Mouse (Mus musculus) B cell, adult 2 months (primary cell): ENCODE data around the gene Selenov.

Source experiments
- DNase-seq, 2 experiments: peaks; one replicate each; pipeline ENCODE4 v3.0.0; 2022

Selenov gene

GRCm38 (mm10) chr7:28290638-28291590, at the start of gene Selenov:
Selenov (minus strand) TSS chr7:28291186.
- peak in 1 of 2 experiments; percentile 6 for DNase-seq

GRCm38 (mm10) chr7:28339213-28339917, 48.4 kb upstream of the Selenov start:
- peak; percentile 71 to 72 for DNase-seq

DNA sequence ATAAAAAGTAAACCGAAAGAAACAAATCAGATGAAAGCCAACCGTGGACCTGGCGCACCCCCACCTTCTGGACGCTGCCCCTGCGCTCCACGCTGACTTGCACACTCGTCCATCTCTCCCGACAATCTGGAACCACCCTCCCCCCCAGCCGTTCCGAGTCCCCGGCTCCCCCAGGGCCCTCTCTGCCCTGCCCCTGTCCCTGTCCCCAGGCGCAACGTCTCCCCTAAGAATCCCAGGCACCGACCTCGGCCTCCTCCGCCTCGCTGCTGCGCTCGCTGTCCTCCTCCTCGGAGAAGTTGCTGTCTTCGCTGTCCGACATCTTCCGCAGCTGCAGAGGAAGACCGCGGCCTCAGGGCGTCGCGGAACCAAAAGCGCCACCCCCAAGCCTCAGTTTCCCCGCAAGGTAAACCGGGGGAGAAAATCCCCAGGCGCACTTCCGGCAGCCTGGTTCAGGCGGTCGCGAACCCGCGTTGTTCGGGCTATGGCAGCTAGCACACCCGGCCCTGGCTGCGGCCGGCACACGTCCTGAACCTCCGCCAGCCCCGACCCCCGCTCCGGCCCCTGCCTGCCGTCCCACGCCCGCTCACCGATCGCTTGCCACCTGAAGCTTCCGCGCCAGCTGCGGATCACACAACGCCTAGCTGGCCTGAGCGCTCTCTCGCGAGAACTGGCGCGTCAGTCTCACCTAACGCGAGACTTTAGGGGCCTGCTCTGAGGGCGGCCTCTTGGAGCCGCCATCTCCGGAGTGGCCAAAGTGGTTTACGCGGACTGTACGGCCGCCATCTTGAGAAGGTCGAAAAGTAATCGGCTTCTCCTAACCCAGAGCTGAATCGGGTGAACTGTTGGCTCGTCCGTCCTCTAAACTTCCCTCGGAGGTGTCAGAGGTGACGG, 47.4 kb upstream of the Selenov start, which contains the start of gene Supt5:
TSS of gene Supt5 (minus strand) at position 639 of the 891 bp plus-strand sequence.
- DNase-seq, result peak; percentile 94

- DNase-seq, result no peak
These were observed 44.5 kb upstream of the Selenov start for GRCm38 (mm10) chr7:28335471-28335870.

DNA sequence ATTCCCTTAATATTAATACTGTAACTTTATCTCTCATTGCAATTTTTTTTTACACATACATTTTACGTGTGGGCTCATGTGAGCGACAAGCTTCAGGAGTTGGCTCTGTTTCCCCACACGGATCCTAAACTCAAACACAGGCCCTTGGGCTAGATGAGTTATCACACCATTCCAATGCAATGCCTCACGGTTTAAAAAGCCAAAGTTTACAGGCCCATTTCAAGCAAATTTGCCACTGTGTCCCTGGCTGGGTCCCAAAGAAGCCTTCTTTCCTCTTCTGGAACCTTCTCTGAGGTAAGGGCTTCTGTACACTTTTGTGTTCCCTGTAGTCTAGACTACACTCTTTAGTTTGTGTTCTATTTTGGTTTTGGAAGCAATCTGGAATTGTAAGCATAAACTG, 43.5 kb upstream of the Selenov start:
- DNase-seq, result no peak

DNA sequence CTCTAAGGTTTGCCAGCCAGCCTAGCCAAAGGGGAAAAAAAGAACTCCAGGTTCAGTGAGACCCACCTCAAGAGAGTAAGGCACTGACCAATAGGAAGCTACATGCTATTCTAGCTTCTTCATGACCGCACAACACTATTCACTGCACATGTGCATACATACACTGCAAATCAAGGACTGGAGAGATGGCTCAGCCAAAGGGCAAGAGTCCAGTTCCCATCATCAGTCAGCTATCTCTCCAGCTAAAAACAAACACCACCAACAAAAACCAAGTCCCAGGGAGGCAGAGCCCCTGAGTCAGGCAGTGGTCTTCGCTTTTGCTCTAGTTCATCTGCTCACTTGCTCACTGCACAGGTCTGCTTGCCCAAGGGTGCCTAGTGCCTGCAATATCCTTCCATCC, 37.3 kb upstream of the Selenov start:
- no peak for DNase-seq

- DNase-seq, result peak in 1 of 2 experiments; percentile 12
These were observed 35.5 kb upstream of the Selenov start for GRCm38 (mm10) chr7:28326457-28326856.

GRCm38 (mm10) chr7:28325293-28325692, 34.3 kb upstream of the Selenov start:
- no peak for DNase-seq

DNA sequence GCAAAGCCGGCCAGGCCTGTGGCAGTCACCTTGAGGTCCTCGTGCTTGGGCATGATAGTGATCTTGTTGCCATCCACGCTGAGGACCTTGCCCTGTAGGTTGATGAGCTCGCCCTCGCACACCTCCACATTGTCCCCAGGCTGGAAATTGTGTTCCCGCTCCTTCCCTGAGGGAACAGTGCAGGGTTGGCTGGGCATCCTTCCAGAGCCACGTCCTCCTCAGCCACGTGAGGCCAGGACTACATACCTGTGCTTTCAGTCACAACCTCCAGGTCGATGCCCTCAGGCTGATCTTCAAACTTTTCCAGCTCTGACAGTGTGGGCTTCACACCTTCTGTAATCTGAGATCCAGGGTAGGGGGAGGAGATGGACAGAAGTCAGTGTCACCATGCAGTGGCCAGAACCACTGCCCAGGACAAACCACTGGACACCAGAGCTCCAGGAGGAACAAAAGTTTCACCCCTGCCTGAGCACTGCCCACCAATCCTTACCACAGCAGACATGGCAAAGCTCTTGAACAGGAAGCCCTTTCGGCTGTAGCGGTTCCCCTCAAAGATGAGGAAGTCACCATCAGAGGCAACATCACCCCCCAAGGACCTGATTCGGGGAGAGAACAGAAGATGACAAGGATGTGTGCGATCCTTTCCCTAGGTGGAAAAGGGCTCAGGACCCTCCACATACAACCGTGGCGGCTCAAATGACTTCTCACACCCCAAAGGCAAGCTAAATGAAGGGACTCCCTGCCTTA, 31.2 kb upstream of the Selenov start:
- no peak for DNase-seq

DNA sequence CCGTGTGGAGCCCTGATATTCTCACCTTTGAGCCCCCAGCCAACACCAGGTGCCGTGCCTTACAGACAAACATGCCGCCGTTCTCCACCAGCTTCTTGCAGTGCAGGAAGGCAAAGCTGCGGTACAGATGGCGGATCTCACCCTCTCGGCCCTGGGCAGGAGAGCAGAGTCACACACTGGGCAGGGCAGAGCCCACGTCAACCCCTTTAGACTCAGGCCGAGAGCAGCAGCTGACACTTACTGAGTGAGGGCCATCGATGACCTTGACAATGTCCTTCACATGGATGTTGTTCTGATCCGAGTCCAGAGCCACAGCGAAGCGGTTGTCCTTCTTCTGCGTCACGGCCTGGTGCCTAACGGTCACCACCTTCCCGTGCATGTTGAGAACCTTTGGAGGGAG, 27.7 kb upstream of the Selenov start:
- no peak for DNase-seq

DNA sequence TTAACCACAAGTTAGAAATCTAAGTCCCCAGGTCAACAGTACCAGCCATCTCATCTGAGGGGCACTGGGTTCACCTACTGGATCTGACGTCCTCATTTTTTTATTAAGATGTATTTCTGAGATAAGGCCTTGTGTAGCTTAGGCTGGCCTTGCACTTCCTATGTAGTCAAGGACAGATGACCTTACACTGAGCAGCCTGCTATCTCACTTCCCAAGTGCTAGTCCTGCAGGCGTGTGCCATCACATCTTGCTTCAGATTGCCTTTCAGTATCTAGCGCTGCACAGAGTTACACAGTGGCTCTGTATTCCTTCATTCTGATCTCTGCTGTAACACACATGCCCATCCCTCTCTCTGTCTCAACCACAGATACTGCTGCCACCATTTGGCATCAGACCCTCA, 27.1 kb upstream of the Selenov start:
- DNase-seq, result no peak

DNA sequence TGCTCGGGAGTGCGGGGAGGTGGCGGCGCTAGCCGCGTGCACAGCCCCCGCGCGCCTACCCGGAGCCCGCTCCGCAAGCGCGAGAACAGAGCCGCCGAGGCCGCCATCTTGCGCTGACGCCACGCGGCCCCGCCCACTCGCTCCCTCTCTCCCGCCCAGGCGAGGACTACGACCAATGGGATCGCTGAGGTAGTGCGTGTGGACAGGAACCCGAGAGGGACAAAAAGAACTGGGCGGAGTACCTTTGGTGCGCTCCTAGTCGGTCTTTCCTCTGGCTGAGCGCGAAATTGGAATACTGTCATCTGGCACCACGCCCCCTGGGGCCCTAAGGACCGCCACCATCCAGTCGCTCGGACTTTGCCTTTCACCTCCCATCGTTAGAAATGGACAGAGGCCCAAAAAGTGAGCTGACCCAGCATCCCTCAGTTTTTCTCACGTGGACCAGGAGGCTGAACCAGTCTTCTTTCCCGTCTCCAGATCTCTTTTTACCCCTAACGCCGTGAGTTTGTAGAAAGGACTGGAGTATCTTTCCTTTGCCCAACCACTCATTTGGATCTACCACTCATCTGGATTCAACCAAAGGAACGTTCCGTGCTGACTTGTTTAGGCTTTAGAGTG, 21.0 kb upstream of the Selenov start, which contains the start of gene Timm50:
TSS of gene Timm50 (minus strand) at position 147 of the 618 bp plus-strand sequence.
- peak; percentile 96 for DNase-seq

DNA sequence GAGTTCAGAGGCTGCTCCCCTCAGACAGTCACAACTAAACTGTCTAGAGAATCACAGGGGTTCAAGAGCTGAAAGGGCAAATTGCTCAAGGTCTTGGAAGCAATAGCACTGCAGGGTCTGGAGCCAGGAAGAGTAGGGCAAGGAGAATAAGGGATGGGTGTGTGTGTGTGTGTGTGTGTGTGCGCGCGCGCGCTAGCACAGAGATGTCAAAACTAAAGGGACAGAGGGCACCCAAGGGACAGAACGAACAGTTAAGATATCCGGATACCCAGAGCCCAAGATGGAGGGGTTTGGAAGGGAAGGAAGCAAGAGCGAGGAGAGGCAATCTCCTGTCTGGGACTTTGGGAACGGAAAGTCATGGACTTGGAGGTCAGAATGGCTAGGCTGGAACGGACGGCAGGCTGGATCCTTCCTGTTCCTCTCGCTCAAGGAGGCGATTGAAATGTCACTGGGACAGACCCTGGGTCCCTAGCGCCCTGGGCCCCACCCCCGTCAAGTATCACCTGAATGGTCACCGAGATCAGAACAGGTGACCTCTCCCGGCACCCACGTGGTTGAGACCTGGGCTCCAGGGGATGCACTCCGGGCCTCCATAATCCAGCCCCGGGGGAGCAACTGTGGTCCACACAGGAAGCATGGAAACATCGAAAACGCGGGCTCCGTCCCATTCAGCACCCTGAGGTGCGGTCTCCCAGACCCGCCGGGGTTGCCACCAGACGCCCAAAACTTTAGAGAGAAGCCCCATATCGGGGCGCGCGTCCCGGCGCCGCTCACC, 20.4 kb upstream of the Selenov start:
- peak in 1 of 2 experiments; percentile 4 for DNase-seq

DNA sequence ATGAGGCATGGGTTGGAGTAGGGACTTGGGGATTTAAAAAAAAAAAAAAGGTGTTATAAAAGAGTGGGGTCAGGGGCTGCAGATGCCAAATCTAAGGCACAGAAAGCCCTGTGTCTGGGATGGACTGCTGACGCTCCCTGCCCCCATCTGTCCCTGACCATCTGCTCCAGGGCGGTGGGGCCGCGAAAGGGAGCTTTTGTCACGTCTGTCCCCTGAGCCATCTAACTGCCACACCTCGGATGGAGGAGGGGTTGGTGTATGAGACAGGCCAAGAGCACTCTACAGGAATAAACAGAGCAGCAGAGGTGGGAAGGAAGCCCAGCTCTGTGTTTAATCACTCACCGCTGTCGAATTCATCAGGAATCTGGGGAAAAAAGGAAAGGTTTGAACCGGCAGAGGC, 18.8 kb upstream of the Selenov start:
- DNase-seq, result no peak

DNA sequence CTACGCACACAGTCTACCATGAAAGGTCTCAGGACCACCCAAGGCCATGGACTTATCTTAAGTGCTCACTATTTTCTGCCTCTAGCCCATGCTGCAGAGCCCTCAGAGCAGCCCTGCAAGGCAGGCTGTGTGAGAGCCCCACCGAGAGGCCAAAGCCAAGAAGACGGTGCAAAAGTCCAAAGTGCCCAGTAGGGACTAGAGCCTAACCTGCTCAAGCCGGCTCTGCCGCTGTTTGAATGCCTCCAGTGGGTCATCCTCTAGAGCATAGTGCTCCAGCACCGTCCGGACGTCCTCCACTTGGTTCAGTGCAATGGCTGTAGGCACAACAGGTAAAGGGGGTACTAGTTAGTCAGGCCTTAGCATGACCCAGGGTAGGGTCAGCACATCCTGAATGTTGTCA, 15.2 kb upstream of the Selenov start:
- no peak for DNase-seq

DNA sequence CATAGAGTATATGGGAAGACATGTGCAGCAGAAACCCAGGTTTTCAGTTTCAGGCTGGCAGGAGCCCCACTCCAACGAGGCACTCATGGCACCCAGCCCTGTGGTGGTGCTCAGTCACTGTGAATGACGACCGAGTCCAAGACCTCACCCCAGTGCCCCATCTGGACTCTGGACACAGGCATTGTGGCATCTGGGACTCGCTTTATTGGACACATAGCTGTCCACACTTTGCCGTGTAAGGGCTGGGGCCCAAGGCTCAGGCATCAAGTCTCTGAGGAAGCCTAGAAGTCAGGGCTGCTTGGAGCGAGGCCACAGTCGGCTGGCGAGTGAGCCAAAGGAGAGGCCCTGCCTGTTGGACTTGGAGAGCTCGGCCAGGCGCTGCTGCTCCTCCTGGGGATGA, 14.7 kb upstream of the Selenov start:
- no peak for DNase-seq

DNA sequence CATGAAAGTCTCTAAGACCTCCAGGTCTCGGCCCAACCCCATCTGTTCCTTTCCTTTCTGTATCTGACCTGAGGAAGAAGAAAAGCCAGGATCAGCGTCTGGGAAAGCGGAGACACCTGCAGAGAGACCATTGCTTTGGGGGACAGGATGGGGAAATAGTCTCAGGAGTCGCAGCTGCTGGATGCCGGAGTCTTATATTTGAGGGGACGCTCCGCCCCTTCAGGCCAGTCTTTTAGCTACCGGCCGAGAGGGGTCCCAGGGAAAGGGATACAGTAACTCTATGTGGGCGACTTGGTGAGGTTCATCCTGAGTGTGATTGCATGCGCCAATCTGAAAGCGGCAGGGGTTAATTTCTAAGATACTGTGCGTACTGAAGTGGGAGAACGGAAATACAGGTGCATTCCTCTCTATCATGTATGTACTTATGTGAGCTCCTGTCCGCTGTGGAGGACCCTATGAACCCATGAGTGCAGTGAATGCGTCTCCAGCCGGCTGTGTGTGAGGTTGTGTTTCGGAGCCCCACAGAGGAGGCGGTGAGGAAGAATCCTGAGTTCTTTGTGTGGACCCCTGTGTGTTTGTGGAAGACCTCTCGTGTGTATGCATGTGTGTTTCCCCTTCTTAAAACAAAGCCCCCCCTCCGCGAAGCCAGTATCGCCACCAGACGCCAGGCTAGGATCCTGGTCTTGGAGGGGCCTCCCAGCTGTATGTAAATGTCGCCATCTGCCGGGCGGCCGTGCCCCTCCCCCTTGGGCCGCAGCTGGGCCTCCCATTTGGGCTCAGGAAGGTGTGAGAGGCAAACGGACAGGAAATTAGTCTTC, 10.8 kb upstream of the Selenov start, which contains the start of gene Dll3:
TSS of gene Dll3 (minus strand) at position 623 of the 818 bp plus-strand sequence.
- DNase-seq, result peak; percentile 57 to 59

DNA sequence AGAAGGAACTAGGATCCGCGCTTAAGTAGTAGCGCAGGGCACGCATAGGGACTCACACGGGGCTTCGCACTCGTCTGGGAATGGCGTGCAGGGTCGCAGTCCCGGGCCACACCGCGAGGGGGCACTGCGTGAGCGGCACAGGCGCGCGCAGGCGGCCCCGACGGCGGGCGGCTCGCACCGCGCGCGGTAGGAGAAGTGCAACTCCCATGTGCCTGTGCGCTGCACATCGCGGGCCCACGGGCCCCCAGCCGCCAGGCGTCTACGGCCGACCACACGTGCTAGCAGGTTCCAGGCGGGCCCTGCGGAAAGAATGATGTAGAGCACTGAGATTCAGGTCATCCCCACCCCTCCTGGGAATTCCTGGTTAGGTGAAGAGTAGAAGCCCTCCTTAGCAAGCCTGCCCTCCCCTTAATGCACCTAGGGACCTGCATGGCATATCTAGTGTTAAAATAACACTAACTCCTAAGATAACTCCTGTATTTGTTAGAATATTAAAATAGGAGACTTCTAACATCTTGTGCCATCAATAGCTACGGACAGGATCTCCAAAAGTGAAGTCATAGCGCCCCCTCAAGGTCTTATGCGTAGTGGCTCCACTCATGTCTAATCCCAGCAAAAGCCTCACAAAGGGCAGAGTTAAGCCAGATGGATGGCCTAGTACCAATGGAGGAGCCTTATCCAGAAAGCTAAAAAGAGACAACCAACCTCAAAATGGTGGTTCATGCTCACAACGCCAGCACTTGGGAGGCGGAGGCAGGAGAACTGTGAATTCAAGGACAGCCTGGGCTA, 8.0 kb upstream of the Selenov start:
- DNase-seq, result peak; percentile 44 to 51

GRCm38 (mm10) chr7:28294481-28294880, 3.5 kb upstream of the Selenov start:
- DNase-seq, result peak; percentile 33 to 37
